Mouse (Mus musculus) liver, embryonic 14.5 days (tissue): ENCODE data around the gene Pknox1. TPM values are rescaled to one million over a fixed set of nuclear protein-coding genes. Genes with fewer than 3 reads are reported as not detected.

Source experiments
- ATAC-seq: fragments of 200-750 bp; cut with Nextera tagmentation; 2 replicates; pipeline ENCODE4 v1.8.0; 2017; ENCODE audit warnings: moderate number of reproducible peaks, mild to moderate bottlenecking, moderate library complexity; ENCODE audit not compliant: insufficient read depth
- DNase-seq, 3 experiments: peaks; one replicate each; pipeline ENCODE4 v3.0.0-alpha.2; 2012 to 2013; ENCODE audit warnings: low read depth in 3 of 3, low spot score in 3 of 3
- H3K27ac ChIP-seq: fragments of 300-500 bp; sonication (generic); 2 replicates; pipeline ENCODE4 v1.5.1; 2014; ENCODE audit warnings: moderate library complexity, mild to moderate bottlenecking, control low read depth, inconsistent platforms
- H3K27me3 ChIP-seq: fragments of 300-500 bp; sonication (generic); 2 replicates; pipeline ENCODE4 v1.6.1; 2014; ENCODE audit warnings: mild to moderate bottlenecking, low read length, moderate library complexity; ENCODE audit not compliant: control insufficient read depth, insufficient read depth
- H3K36me3 ChIP-seq: fragments of 300-500 bp; sonication (generic); replicated peaks from 2 replicates; pipeline ENCODE4 v1.6.1; 2014; ENCODE audit warnings: low read depth; ENCODE audit not compliant: control insufficient read depth, insufficient read depth
- H3K4me1 ChIP-seq, 2 experiments: fragments of 200-500 bp in 1 of 2; fragments of 300-500 bp in 1 of 2; sonication (generic) in 1 of 2; replicated peaks; 2 replicates each; pipeline ENCODE4 v1.6.1; 2012 to 2014; ENCODE audit warnings: antibody characterized with exemption in 1 of 2, inconsistent platforms in 1 of 2, low read length in 1 of 2; ENCODE audit not compliant: control insufficient read depth in 2 of 2, insufficient read depth in 2 of 2
- H3K4me2 ChIP-seq: fragments of 300-500 bp; sonication (generic); 2 replicates; pipeline ENCODE4 v1.6.1; 2014; ENCODE audit warnings: low read depth, mild to moderate bottlenecking, control low read depth, moderate library complexity
- H3K4me3 ChIP-seq, 2 experiments: fragments of 200-500 bp in 1 of 2; fragments of 300-500 bp in 1 of 2; sonication (generic) in 1 of 2; 2 replicates each; pipeline ENCODE4 v1.5.1; 2012 to 2014; ENCODE audit warnings: low read depth in 2 of 2, low read length in 2 of 2, mild to moderate bottlenecking in 2 of 2, control low read depth in 1 of 2, inconsistent platforms in 1 of 2, moderate library complexity in 1 of 2; ENCODE audit not compliant: insufficient read depth in 1 of 2
- H3K9ac ChIP-seq: fragments of 300-500 bp; sonication (generic); replicated peaks from 2 replicates; pipeline ENCODE4 v1.6.1; 2014; ENCODE audit warnings: mild to moderate bottlenecking, control low read depth, moderate library complexity
- H3K9me3 ChIP-seq: fragments of 300-500 bp; sonication (generic); 2 replicates; pipeline ENCODE4 v1.6.1; 2016; ENCODE audit warnings: low read length, mixed read lengths; ENCODE audit not compliant: control insufficient read depth
- CTCF ChIP-seq: IDR thresholded peaks from 2 replicates; pipeline ENCODE4 v1.5.1; 2016; ENCODE audit warnings: antibody characterized with exemption, low read depth, control low read depth
- EP300 ChIP-seq: IDR thresholded peaks from 2 replicates; pipeline ENCODE4 v1.6.1; 2016; ENCODE audit warnings: antibody characterized with exemption, low read depth
- WGBS: fragments of 180-500 bp; shearing (Covaris S2); extraction: QIAGEN DNeasy Blood & Tissue Kit; methylation state at CpG from one replicate; pipeline ENCODE4 v1.1.7; 2014; ENCODE audit not compliant: insufficient replicate concordance; 5-methylcytosine and 5-hydroxymethylcytosine counted together
- polyA plus RNA-seq, 2 experiments: library from polyadenylated mRNA; depleted of rRNA in 1 of 2; stranded (reverse) in 1 of 2; unstranded in 1 of 2; fragments of >200 nt; fragmentation: Nextera tagmentation in 1 of 2; extraction: Ambion mirVana in 1 of 2; gene quantifications; 2 replicates each; pipeline versions ENCODE4 v1.2.1 to v1.2.3; 2012 to 2014

The Pknox1 gene
- polyA plus RNA-seq, 2 experiments = 7.0 to 10.6 TPM

- Histone ChIP-seq H3K9ac (no peak overlapping the region), H3K27me3 (peaks cover 31% of the 10 kb centered on the region), H3K4me2 (no peak overlapping the region), H3K9me3 (no peaks in the 10 kb centered on the region), H3K4me1 (peaks cover 0 to 3% of the 10 kb centered on the region in 2 experiments; a peak in 2 of 4 replicates), H3K27ac (no peak overlapping the region), H3K4me3 (no peak overlapping the region), H3K36me3 (no peaks in the 10 kb centered on the region)
- DNase-seq (no peak), ATAC-seq (no peak)
- no peak for TF ChIP-seq CTCF
- TF ChIP-seq EP300 = no peak
- WGBS = 49% methylated on average over 9 of the region's 9 CpGs
Observed at GRCm38 (mm10) chr17:31637866-31638570, 73.5 kb downstream of the Pknox1 start.

- H3K4me2 ChIP-seq = no peak overlapping the region
- H3K4me3 ChIP-seq = no peak overlapping the region
- no peaks in the 10 kb centered on the region for H3K36me3 ChIP-seq
- no peaks in the 10 kb centered on the region for H3K9me3 ChIP-seq
- H3K27ac ChIP-seq = no peak overlapping the region
- ATAC-seq (no peak), DNase-seq (no peak)
- H3K4me1 ChIP-seq = peaks cover 0 to 3% of the 10 kb centered on the region in 2 experiments; a peak in 2 of 4 replicates
- WGBS = 55% methylated on average over 4 of the region's 4 CpGs
- H3K27me3 ChIP-seq = peaks cover 31% of the 10 kb centered on the region
- TF ChIP-seq CTCF = no peak
- TF ChIP-seq EP300 = no peak
- H3K9ac ChIP-seq = no peak overlapping the region
Observed at GRCm38 (mm10) chr17:31639651-31640050, 75.1 kb downstream of the Pknox1 start.

- DNase-seq (no peak), ATAC-seq (no peak)
- 48% methylated on average over 8 of the region's 8 CpGs for WGBS
- Histone ChIP-seq H3K9ac (no peak overlapping the region), H3K4me1 (peaks cover 0 to 3% of the 10 kb centered on the region in 2 experiments; a peak in 1 of 4 replicates), H3K9me3 (no peaks in the 10 kb centered on the region), H3K27me3 (peaks cover 7% of the 10 kb centered on the region), H3K4me3 (no peak overlapping the region), H3K27ac (no peak overlapping the region), H3K4me2 (no peak overlapping the region), H3K36me3 (peaks cover 9% of the 10 kb centered on the region)
- TF ChIP-seq EP300 = no peak
- TF ChIP-seq CTCF = no peak
Observed at GRCm38 (mm10) chr17:31642331-31642730, 77.8 kb downstream of the Pknox1 start.

GRCm38 (mm10) chr17:31642913-31643312, 78.4 kb downstream of the Pknox1 start:
- 53% methylated on average over 4 of the region's 4 CpGs for WGBS
- Histone ChIP-seq H3K4me1 (no peaks in the 10 kb centered on the region), H3K4me2 (no peak overlapping the region), H3K9me3 (no peaks in the 10 kb centered on the region), H3K27me3 (peaks cover under 1% of the 10 kb centered on the region), H3K9ac (no peak overlapping the region), H3K4me3 (no peak overlapping the region), H3K27ac (no peak overlapping the region), H3K36me3 (peaks cover 15% of the 10 kb centered on the region)
- no peak for TF ChIP-seq EP300
- DNase-seq (no peak), ATAC-seq (no peak)

GRCm38 (mm10) chr17:31646199-31647002, 81.9 kb downstream of the Pknox1 start:
- no peak overlapping the region for H3K4me3 ChIP-seq
- H3K9me3 ChIP-seq = no peaks in the 10 kb centered on the region
- H3K9ac ChIP-seq = no peak overlapping the region
- no peaks in the 10 kb centered on the region for H3K4me1 ChIP-seq
- 78% methylated on average over 5 of the region's 5 CpGs for WGBS
- no peak overlapping the region for H3K27ac ChIP-seq
- no peak for TF ChIP-seq EP300
- no peak for TF ChIP-seq CTCF
- H3K36me3 ChIP-seq = peaks cover 50% of the 10 kb centered on the region
- no peak for DNase-seq
- peak; percentile 28; the same call in 1 of the 2 replicates for ATAC-seq
- no peaks in the 10 kb centered on the region for H3K27me3 ChIP-seq
- H3K4me2 ChIP-seq = no peak overlapping the region
